Mouse (Mus musculus) megakaryocyte, embryonic 14.5 days (primary cell): Measurements from ENCODE around the gene Atp8b3.

ENCODE experiments used
- FLI1 ChIP-seq: IDR thresholded peaks from 2 replicates; pipeline ENCODE4 v1.6.1; 2012; ENCODE audit warnings: low read length, inconsistent platforms, mixed read lengths
- GATA1 ChIP-seq: IDR thresholded peaks from 3 replicates; pipeline ENCODE4 v1.6.1; 2012; ENCODE audit warnings: mixed read lengths, low read length, inconsistent platforms, borderline replicate concordance

- no peak for TF ChIP-seq GATA1
- TF ChIP-seq FLI1, result no peak
Measured at GRCm38 (mm10) chr10:80584642-80585552, 46.0 kb upstream of the Atp8b3 start.
